Mouse (Mus musculus) MEL-GATA-1-ER (cell line): Measurements from ENCODE around the gene Ubash3a.

Source experiments
- DNase-seq: peaks from one replicate; pipeline ENCODE4 v3.0.0-alpha.2; 2012; ENCODE audit warnings: low read depth; ENCODE audit errors: extremely low read depth

Ubash3a gene

GRCm38 (mm10) chr17:31207771-31208334 lies at the start of gene Ubash3a:
TSS of gene Ubash3a (plus strand) at chr17:31207873.
- DNase-seq = peak; percentile 38

- no peak for DNase-seq
These were observed 49.8 kb upstream of the Ubash3a start for GRCm38 (mm10) chr17:31157921-31158320.

GRCm38 (mm10) chr17:31160291-31160690 lies 47.4 kb upstream of the Ubash3a start:
- DNase-seq = no peak

- no peak for DNase-seq
These were observed 45.1 kb upstream of the Ubash3a start for GRCm38 (mm10) chr17:31162607-31163006.

- DNase-seq = no peak
These were observed 43.9 kb upstream of the Ubash3a start for GRCm38 (mm10) chr17:31163821-31164220.

- DNase-seq = no peak
These were observed 42.5 kb upstream of the Ubash3a start, which contains the start of gene Tff1 for GRCm38 (mm10) chr17:31165127-31165526. TSS of gene Tff1 (minus strand) at chr17:31165277.

- no peak for DNase-seq
These were observed 37.9 kb upstream of the Ubash3a start for GRCm38 (mm10) chr17:31169796-31170195.

- no peak for DNase-seq
These were observed 31.4 kb upstream of the Ubash3a start for GRCm38 (mm10) chr17:31176321-31176720.

GRCm38 (mm10) chr17:31181490-31181889 lies 26.2 kb upstream of the Ubash3a start:
- DNase-seq = no peak

GRCm38 (mm10) chr17:31183180-31183974 lies 24.3 kb upstream of the Ubash3a start:
- no peak for DNase-seq

GRCm38 (mm10) chr17:31184269-31184990 lies 23.2 kb upstream of the Ubash3a start:
- no peak for DNase-seq

GRCm38 (mm10) chr17:31187370-31187769 lies 20.3 kb upstream of the Ubash3a start:
- DNase-seq = no peak

- no peak for DNase-seq
These were observed 15.8 kb upstream of the Ubash3a start for GRCm38 (mm10) chr17:31191825-31192224.

GRCm38 (mm10) chr17:31192663-31193062 lies 15.0 kb upstream of the Ubash3a start:
- no peak for DNase-seq

GRCm38 (mm10) chr17:31193360-31193759 lies 14.3 kb upstream of the Ubash3a start:
- no peak for DNase-seq

- no peak for DNase-seq
These were observed 12.5 kb upstream of the Ubash3a start for GRCm38 (mm10) chr17:31195207-31195606.

GRCm38 (mm10) chr17:31196283-31196682 lies 11.4 kb upstream of the Ubash3a start:
- DNase-seq = no peak

- DNase-seq = no peak
These were observed 8.8 kb upstream of the Ubash3a start, which contains the start of gene Tmprss3 for GRCm38 (mm10) chr17:31198877-31199276. TSS of gene Tmprss3 (minus strand) at chr17:31198977.

- DNase-seq = no peak
These were observed 981 bp downstream of the Ubash3a start for GRCm38 (mm10) chr17:31208654-31209053.

GRCm38 (mm10) chr17:31209376-31209930 lies 1.8 kb downstream of the Ubash3a start:
- DNase-seq = no peak

- peak; percentile 80 for DNase-seq
These were observed 2.6 kb downstream of the Ubash3a start for GRCm38 (mm10) chr17:31210299-31210698.

- DNase-seq = no peak
These were observed 4.2 kb downstream of the Ubash3a start for GRCm38 (mm10) chr17:31211881-31212280.
